Mouse (Mus musculus) lung, embryonic 14.5 days (tissue): Measurements from ENCODE around the gene Rps10. TPM values are rescaled to one million over a fixed set of nuclear protein-coding genes. Genes with fewer than 3 reads are reported as not detected.

ENCODE experiments used
- ATAC-seq: fragments of 200-750 bp; cut with Nextera tagmentation; 2 replicates; pipeline ENCODE4 v1.8.0; 2017; ENCODE audit warnings: mild to moderate bottlenecking, moderate TSS enrichment, moderate library complexity; ENCODE audit not compliant: insufficient read depth
- DNase-seq: peaks from one replicate; pipeline ENCODE4 v3.0.0-alpha.2; 2015
- H3K27ac ChIP-seq: fragments of 300-500 bp; sonication (generic); 2 replicates; pipeline ENCODE4 v1.5.1; 2014; ENCODE audit warnings: low read depth, mild to moderate bottlenecking, moderate library complexity
- H3K27me3 ChIP-seq: fragments of 300-500 bp; sonication (generic); 2 replicates; pipeline ENCODE4 v1.6.1; 2014; ENCODE audit warnings: low read length, control low read depth; ENCODE audit not compliant: insufficient read depth
- H3K36me3 ChIP-seq: fragments of 300-500 bp; sonication (generic); 2 replicates; pipeline ENCODE4 v1.6.1; 2014; ENCODE audit warnings: control low read depth; ENCODE audit not compliant: insufficient read depth
- H3K4me1 ChIP-seq: fragments of 300-500 bp; sonication (generic); 2 replicates; pipeline ENCODE4 v1.6.1; 2014; ENCODE audit warnings: antibody characterized with exemption, control low read depth; ENCODE audit not compliant: insufficient read depth
- H3K4me2 ChIP-seq: fragments of 300-500 bp; sonication (generic); 2 replicates; pipeline ENCODE4 v1.6.1; 2014; ENCODE audit warnings: mild to moderate bottlenecking
- H3K4me3 ChIP-seq: fragments of 300-500 bp; sonication (generic); 2 replicates; pipeline ENCODE4 v1.5.1; 2014; ENCODE audit warnings: low read depth, low read length
- H3K9ac ChIP-seq: fragments of 300-500 bp; sonication (generic); 2 replicates; pipeline ENCODE4 v1.6.1; 2014
- H3K9me3 ChIP-seq: fragments of 300-500 bp; sonication (generic); 2 replicates; pipeline ENCODE4 v1.6.1; 2016; ENCODE audit warnings: low read depth, low read length, control low read depth
- CTCF ChIP-seq: IDR thresholded peaks from 2 replicates; pipeline ENCODE4 v1.5.1; 2016; ENCODE audit warnings: antibody characterized with exemption, low read depth
- WGBS: fragments of 180-500 bp; shearing (Covaris S2); extraction: QIAGEN DNeasy Blood & Tissue Kit; methylation state at CpG from one replicate; pipeline ENCODE4 v1.1.7; 2014; 5-methylcytosine and 5-hydroxymethylcytosine counted together
- polyA plus RNA-seq: library from polyadenylated mRNA; unstranded; fragments of >200 nt; fragmentation: Nextera tagmentation; extraction: Ambion mirVana; gene quantifications from 2 replicates; pipeline ENCODE4 v1.2.1, GENCODE M21; 2014

Gene Rps10
- polyA plus RNA-seq, 1 experiment from 2014 or later, result 1,191 TPM

- no peak overlapping the region for H3K9ac ChIP-seq
- 0 out of 2 replicates have a peak, but pooled peaks cover 9% of the 10 kb centered on the region for H3K36me3 ChIP-seq
- no peaks in the 10 kb centered on the region; the same call in 1 of the 2 replicates for H3K4me1 ChIP-seq
- no peak overlapping the region for H3K4me2 ChIP-seq
- no peak overlapping the region for H3K27ac ChIP-seq
- H3K4me3 ChIP-seq, result no peak overlapping the region
- H3K9me3 ChIP-seq, result no peaks in the 10 kb centered on the region
- TF ChIP-seq CTCF, result no peak
- no peaks in the 10 kb centered on the region for H3K27me3 ChIP-seq
- ATAC-seq, result no peak
- WGBS, result 78% methylated on average over 5 of the region's 5 CpGs
- DNase-seq, result no peak
These were observed 24.5 kb downstream of the Rps10 start for GRCm38 (mm10) chr17:27611994-27612393.

DNA sequence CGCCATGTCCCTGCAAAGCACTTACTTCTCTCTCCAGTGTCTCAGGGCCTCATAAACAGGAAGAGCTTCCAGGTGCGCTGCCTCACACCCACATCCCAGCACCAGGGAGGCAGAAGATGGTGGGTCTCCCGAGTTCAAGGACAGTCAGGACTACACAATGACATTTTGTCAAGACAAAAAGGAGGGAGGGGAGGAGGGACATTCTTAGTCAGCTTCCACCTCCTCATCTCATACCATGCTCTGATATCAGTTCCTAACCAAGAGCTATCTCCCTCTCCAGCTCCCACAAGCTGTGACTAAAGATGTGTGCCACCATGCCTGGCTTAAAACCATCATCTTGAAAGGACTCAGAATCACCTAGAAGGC, 25.0 kb downstream of the Rps10 start:
- TF ChIP-seq CTCF, result no peak
- no peak overlapping the region for H3K27ac ChIP-seq
- H3K9me3 ChIP-seq, result no peaks in the 10 kb centered on the region
- WGBS, result 50% methylated on average over 3 of the region's 3 CpGs
- H3K36me3 ChIP-seq, result 0 out of 2 replicates have a peak, but pooled peaks cover 4% of the 10 kb centered on the region
- DNase-seq (no peak), ATAC-seq (no peak)
- no peak overlapping the region for H3K9ac ChIP-seq
- no peaks in the 10 kb centered on the region; the same call in 1 of the 2 replicates for H3K4me1 ChIP-seq
- no peak overlapping the region for H3K4me2 ChIP-seq
- no peaks in the 10 kb centered on the region for H3K27me3 ChIP-seq
- H3K4me3 ChIP-seq, result no peak overlapping the region

DNA sequence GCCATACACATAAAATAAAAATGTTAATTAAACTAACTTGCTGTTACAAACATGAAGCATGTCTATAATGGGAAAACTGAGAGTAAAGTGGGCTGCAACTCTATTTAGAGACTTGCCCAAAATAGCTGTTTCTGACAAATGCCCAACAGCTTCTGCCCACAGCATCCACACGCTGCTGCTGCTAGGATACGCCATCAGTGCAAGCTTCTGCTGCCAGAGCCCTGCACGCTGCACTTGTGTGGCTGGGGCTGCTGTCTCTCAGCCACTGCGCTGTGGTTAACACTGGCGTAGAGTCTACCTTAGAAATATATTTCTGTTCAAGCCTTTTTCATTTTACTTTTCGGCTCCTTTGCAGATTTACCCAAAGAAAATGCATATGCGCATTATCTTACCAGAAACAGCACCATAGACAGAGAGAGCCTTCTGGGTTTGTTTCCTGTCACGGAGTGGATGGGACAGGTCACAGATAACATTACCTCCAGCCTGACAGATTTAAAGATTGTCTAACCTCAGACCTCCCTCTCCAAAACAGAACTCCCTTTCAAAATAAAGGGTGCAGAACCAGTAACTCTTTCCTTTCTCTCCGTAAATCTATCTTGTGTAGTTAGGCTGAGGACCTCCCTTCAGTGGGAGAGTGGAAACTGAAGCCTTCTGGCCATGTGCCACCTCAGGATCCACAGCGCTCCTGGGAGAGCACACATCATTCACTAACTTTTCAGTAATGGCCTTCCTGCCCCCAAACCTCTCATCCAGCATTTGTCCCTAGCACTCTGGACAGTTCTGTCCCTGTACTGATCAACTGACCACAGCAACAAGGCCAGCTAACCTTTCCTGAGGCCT, 25.6 kb downstream of the Rps10 start:
- TF ChIP-seq CTCF, result no peak
- Histone ChIP-seq H3K9me3 (no peaks in the 10 kb centered on the region), H3K27me3 (no peaks in the 10 kb centered on the region), H3K9ac (no peak overlapping the region), H3K36me3 (0 out of 2 replicates have a peak, but pooled peaks cover 4% of the 10 kb centered on the region), H3K4me3 (no peak overlapping the region), H3K4me1 (no peaks in the 10 kb centered on the region; the same call in 1 of the 2 replicates), H3K4me2 (no peak overlapping the region), H3K27ac (no peak overlapping the region)
- 66% methylated on average over 10 of the region's 10 CpGs for WGBS
- DNase-seq (no peak), ATAC-seq (no peak)

- Histone ChIP-seq H3K4me2 (no peak overlapping the region), H3K27me3 (no peaks in the 10 kb centered on the region), H3K27ac (no peak overlapping the region), H3K4me1 (no peaks in the 10 kb centered on the region; the same call in 1 of the 2 replicates), H3K36me3 (0 out of 2 replicates have a peak, but pooled peaks cover 4% of the 10 kb centered on the region), H3K9ac (no peak overlapping the region), H3K4me3 (no peak overlapping the region), H3K9me3 (no peaks in the 10 kb centered on the region)
- no peak for TF ChIP-seq CTCF
- ATAC-seq, result no peak
- DNase-seq, result no peak
- WGBS, result 83% methylated on average over 7 of the region's 7 CpGs
These were observed 26.9 kb downstream of the Rps10 start for GRCm38 (mm10) chr17:27609576-27609975.

GRCm38 (mm10) chr17:27603522-27604234, 32.8 kb downstream of the Rps10 start:
- ATAC-seq, result no peak
- no peak for DNase-seq

GRCm38 (mm10) chr17:27603036-27603435, 33.4 kb downstream of the Rps10 start:
- H3K27ac ChIP-seq, result no peak overlapping the region
- TF ChIP-seq CTCF, result no peak
- no peaks in the 10 kb centered on the region for H3K27me3 ChIP-seq
- 92% methylated on average over 2 of the region's 2 CpGs for whole genome bisulfite sequencing
- H3K4me2 ChIP-seq, result no peak overlapping the region
- ATAC-seq (no peak), DNase-seq (no peak)
- no peaks in the 10 kb centered on the region for H3K4me1 ChIP-seq
- no peaks in the 10 kb centered on the region for H3K36me3 ChIP-seq
- no peak overlapping the region for H3K4me3 ChIP-seq
- H3K9me3 ChIP-seq, result no peaks in the 10 kb centered on the region
- no peak overlapping the region for H3K9ac ChIP-seq

More at GRCm38 (mm10) chr17:27603522-27604234, 32.8 kb downstream of the Rps10 start:
- Histone ChIP-seq H3K4me1 (no peaks in the 10 kb centered on the region), H3K9me3 (no peaks in the 10 kb centered on the region), H3K36me3 (no peaks in the 10 kb centered on the region), H3K4me3 (no peak overlapping the region), H3K27ac (peak overlapping the region; percentile 12; the same call in 1 of the 2 replicates), H3K4me2 (no peak overlapping the region), H3K27me3 (no peaks in the 10 kb centered on the region), H3K9ac (no peak overlapping the region)
- no peak for TF ChIP-seq CTCF
- WGBS, result 76% methylated on average over 21 of the region's 21 CpGs

DNA sequence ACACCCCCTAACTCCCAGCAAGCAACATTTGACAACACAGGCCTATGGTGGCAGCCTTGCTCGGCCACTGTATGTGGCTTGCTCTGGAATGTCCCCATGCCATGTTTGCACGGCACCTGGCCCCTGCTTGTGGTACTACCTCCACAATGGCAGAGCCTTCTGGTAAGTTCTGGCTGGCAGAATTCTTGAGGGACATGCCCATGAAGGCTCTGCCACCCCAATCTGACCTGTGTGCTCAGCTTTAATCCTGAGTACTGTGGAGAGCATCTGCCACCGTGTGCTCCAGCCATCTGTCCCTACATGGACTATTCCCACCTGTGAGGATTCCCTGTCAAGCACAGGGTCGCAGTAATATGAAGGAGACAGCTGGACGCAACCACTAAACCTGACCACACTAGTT, 35.6 kb downstream of the Rps10 start:
- H3K4me1 ChIP-seq, result 0 out of 2 replicates have a peak, but pooled peaks cover 6% of the 10 kb centered on the region
- WGBS, result 66% methylated on average over 5 of the region's 5 CpGs
- no peak overlapping the region for H3K4me3 ChIP-seq
- no peak overlapping the region for H3K4me2 ChIP-seq
- H3K36me3 ChIP-seq, result peaks cover 7% of the 10 kb centered on the region
- TF ChIP-seq CTCF, result no peak
- H3K27ac ChIP-seq, result no peak overlapping the region
- H3K27me3 ChIP-seq, result no peaks in the 10 kb centered on the region
- no peak overlapping the region for H3K9ac ChIP-seq
- no peaks in the 10 kb centered on the region for H3K9me3 ChIP-seq
- DNase-seq (no peak), ATAC-seq (no peak)
